Mouse (Mus musculus) adrenal gland, adult (tissue): ENCODE measurements at regions not wholly inside any gene's neighbourhood (a gene's known extent, or its start where the extent isn't known, plus 50 kb on each side); places are given as distances from the start of the nearest gene placed in this dataset.
A peak's percentile ranks its signal among the peaks of the same experiment; 100 is the strongest.

Experiments
- DNase-seq, 2 experiments: peaks; one replicate each; pipeline ENCODE4 v3.0.0; 2022 to 2023; ENCODE audit warnings: low spot score in 1 of 2; ENCODE audit not compliant: inconsistent age in 2 of 2

- no peak for DNase-seq
These were observed 526.4 kb upstream of the Cited2 start for GRCm38 (mm10) chr10:17196636-17197035.

GRCm38 (mm10) chr10:17200524-17201426 lies 522.2 kb upstream of the Cited2 start:
- no peak for DNase-seq

DNA sequence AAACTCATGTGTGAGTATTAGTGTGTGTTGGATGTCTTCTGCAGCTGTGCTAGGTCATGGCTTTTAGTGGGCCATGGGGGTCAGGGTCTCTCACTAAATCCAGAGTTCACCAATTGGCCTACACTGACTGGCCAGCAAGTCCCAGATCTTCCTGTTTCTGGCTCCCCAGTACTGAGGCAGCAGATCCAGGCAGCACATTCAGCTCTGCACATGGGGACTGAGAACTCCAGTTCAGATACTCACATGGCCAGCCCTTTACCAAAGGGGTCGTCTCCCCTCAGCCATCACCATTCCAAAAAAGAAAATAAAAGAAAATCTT lies 521.6 kb upstream of the Cited2 start:
- no peak for DNase-seq

DNA sequence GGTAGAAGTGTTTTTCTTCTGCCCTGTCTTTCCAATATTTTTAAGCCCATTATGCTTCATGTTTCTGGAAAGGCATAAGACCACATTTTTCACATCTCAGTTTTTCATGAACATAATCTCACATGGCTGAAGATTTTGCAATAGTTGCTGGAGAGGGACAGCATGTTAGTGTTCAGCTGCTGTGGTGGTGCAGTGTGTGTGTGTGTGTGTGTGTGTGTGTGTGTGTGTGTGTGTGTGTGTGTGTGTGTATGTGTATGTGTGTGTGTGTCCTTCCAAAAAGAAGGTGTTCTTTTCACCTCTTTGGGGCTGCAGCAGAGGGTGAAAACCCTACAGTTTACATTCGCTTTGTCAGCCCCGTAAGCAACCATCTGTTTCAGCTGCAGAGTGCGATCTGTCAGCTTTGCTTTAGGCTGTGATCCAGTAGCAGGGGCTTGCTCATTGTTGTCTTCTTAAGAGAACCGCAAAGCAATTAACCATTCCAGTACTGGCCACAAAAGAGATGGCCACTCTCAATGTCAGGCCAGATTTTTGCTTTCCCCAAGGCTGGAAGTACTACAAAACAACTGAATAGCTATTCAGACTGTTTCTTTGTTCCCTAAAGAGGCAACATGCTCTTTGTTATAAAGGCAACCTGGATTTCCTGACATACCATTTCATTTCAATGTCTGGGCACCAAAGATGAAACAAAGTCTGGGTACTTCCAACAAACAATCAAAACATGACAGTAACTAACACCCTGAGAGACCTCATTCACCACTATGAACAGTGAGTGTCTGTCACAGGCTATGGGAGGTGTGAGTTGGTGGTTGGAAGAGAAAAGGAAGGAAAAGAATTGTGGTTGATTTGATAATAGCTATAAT lies 520.2 kb upstream of the Cited2 start:
- no peak for DNase-seq

DNA sequence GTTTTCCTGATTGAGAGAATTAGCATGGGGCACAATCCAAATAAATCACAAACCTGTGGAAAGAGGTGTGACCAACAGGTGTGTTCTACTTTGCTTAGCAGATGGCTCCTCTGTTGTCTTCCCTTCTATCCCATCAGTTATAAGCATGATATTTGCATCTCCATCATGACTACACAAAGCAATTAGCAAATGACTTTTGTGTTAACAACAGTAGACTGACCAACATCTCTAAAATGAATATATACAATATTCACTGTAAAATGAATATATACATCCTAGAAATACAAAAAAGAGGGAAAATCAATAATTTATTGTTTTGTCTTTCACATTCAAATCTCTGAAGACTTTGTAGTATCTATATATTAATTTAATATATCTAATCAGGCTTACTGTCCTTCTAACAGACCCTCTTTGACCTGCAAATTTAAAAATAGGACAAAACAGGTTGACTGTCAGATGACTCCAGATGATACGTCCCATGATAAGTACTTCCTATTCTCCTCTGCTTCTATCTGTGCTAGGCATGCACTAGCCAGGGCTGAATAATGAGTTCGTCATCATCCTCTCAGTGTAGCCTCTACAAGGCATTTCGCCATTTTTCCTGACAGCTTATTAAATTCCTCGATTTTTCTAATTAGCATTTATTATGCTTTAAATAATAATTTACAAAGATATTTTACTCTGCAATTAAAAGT lies 519.5 kb upstream of the Cited2 start:
- DNase-seq, result no peak

- DNase-seq, result no peak
These were observed 518.9 kb upstream of the Cited2 start for GRCm38 (mm10) chr10:17204153-17204552.

GRCm38 (mm10) chr10:17212551-17213309 lies 510.3 kb upstream of the Cited2 start:
- no peak for DNase-seq

DNA sequence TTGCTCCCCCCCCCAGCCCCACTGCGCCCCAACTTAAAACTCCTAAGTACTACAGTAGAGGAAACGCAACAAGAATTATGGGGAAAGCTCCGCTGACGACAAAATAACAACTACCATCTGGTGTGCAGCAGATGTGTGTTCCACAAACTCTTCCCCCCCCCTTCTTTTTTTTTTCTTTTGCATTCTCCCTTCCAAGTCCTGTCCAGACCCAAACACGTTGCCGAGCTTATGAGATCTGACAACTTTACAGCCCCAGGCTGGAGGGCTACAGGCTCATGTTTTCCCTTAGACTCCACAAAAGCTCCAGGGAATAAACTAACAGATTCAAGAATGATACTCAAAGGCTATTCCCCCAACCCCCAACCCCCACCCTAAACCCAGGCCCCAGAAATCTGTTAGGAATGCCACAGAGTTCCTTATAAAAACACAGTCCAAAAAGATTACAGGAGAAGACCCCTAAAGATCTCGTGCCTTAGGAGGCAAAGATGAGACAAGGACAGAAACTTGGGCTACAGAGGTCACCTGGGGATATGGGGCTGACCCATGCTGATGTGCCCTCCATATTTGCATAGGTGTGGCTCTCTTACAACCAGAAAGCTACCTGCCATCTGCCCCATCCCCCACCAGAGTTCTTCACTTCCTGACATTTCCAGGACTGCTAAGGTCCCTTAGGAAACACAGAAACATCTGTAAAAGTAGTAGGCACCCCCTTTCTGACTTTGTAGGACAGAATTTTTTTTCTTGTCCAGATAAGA lies 509.5 kb upstream of the Cited2 start:
- DNase-seq, result no peak

DNA sequence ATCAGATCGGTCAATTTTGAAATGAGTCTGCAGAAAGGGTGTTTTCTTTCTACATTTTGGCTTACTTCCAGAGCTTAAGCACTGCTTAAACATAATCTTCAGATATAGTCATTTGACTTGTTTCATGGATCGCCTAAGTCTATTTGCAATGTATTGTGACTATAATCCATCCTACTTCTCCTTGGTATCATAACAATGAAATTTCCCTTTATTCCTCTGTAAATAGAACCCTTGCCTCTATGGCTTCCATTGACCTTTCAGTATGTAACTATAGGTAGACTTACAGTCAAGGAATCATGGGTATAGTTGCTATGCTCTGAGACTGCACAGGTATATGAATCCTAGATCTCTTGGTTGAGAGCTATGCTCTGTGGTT lies 509.0 kb upstream of the Cited2 start:
- no peak for DNase-seq

DNA sequence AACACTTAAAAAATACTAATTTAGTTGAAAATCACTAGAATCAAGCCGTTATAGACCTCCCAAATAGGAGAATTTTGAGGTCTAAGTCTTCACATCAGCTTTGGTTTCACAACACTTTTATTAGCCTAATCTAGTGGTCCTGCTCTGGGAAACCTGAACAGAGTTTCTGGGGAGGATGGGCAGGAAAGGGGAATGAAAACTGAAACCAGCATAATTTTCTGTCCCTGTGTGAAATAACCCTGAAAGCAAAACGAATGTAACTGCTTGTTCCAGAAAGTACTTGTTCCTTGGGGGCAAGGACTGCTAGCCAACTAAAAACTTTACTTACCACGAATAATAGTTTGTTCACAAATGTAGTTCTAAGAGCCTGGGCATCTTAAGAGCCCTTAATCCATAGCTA lies 508.0 kb upstream of the Cited2 start:
- no peak for DNase-seq

DNA sequence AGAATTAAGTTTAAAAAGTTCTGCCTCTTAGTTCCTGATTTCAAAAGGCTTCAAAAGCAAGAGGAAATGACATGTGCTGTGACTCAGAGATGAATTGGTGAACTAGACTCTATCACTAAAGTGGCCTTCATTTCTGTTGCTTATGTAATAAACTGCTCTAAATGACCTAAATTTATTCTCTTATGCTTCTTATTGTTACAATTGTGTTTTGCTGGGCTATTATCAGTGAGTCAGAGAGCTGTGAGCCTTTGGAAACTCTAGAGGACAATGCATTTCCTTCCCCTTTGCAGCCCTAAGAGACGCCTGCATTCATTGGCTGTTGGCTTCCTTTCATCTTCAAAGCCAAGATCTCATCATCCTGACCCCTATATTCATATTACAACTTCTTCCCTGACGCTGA lies 501.5 kb upstream of the Cited2 start:
- DNase-seq, result peak; percentile 20 to 84

- DNase-seq, result no peak
These were observed 497.3 kb upstream of the Cited2 start for GRCm38 (mm10) chr10:17225727-17226126.

DNA sequence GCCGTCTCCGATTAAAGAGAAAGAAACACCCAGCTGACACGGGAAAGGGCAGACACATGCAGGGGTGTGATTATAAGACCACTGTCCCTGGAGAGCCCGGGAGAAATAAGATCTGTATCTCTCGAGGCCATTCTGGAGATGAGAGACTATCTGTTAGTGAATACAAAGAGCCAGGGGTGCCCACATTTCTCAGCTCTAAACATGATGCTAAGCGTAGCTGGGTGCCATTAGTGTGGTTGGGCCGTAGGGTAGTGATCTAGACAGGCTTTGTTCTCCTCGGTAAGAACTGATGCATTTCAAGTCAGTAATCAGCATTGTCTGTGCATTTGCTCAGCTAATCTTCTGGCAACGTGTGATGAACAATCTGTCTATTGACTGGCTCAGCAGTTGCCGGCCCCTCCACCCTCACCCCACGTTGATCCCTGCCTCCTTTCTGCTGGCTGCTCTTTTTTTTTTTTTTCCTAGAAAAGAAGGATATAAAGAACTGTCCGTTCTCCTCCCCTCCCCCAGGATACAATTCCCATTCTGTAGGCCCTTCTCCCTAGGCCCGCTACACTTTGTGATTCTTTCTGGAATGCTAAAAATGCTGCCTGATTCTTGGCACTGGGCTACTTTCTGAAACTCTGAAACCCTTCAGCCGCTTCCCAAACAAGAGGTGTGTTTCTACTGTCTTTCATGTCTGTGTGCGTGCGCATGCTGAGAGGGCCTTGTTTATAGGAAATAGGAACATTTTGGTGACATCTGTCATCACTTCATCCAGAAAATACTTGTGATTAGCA lies 492.8 kb upstream of the Cited2 start:
- DNase-seq, result no peak

- DNase-seq, result no peak
These were observed 486.9 kb upstream of the Cited2 start for GRCm38 (mm10) chr10:17235955-17236650.

GRCm38 (mm10) chr10:17236761-17237160 lies 486.3 kb upstream of the Cited2 start:
- no peak for DNase-seq

DNA sequence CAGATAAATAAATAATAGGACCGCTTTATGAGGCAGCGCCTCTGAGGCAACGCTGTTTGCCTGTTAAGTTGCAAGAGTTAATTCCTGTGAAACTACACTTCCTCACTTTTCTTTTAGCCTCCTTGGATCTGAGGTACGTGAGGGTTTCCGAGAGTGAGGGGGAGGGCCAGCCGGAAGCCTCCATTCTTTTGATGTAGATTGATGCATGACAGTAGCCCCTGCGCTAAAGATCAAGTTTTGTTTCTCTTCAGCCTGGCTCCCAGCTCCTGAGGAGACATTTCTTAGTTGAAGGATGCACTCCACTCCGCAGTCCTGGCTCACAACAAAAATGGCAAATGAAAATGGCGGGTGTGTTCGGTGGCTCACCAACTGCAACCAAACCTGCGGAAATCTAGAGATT lies 485.6 kb upstream of the Cited2 start:
- no peak for DNase-seq

DNA sequence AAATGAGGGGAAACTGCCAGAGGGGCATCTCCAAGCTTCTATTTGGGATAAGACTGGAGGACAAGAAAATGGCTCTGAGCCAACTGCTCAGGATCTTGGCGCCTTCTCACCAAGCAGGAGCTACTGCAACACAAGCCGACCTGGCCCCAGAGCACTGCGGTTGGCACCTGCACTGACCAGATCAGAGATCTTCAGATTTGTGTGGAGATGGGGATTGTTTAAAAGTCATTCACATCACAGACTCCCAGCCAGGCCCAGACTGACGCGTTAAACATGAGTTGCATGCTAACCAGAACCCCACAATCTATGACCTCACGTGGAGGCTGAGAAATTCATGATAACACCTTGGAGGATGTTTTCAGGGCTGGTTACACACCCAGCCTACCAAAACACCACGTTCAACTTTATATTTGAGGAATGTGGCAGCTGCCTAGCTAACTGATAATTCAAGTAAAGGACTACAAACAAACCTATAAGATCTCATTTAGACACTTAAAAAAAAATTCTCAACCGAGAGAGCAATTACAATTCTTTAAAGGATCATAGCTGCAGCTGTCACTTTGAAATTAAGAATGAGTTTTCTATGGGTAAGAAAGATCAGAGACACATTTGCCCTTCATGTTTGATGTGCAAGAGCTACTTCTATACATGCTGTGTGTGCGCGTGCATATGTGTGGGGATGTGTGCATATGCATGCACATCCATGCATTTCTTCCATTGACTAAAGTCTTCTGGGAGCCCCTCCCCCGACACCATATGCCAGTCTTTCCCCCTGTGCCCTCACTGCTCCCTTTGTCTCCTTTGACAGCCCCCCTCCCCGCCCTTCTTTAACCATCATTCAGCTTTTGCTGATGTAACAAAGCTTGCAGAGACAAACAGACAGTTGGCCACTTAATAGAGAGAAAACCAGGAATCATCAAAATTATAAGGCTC lies 484.8 kb upstream of the Cited2 start:
- DNase-seq, result no peak

DNA sequence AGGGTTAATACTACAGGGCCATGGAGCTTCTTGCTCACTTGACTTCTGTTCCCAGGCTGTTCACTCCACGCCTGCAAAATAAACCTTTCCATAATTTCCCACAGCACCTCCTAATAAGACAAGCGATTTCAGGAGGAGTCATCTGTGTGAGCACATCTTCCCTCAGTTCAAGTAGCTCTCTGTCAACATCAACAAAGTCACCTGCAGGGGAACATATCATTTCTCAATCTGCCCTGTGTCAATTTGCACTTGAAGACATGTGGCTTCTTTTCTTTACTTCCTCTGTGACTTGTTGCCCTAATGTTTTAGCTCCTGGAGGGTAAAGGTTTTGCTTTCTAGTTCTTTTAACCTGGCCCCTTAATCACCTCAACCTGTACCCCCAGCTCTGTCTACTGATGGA lies 474.7 kb upstream of the Cited2 start:
- no peak for DNase-seq
